Mouse (Mus musculus) embryonic fibroblast, embryonic 13.5 days (primary cell): ENCODE results near the gene Smoc1.

Experiments
- CTCF ChIP-seq: IDR thresholded peaks from 2 replicates; pipeline ENCODE4 v1.5.1; 2011; ENCODE audit warnings: mild to moderate bottlenecking, control low read depth, low read length, moderate library complexity, borderline replicate concordance; ENCODE audit not compliant: insufficient read depth
- POLR2A ChIP-seq: IDR thresholded peaks from 2 replicates; pipeline ENCODE4 v1.6.1; 2011; ENCODE audit warnings: low read depth, mild to moderate bottlenecking, control low read depth, low read length, moderate library complexity

DNA sequence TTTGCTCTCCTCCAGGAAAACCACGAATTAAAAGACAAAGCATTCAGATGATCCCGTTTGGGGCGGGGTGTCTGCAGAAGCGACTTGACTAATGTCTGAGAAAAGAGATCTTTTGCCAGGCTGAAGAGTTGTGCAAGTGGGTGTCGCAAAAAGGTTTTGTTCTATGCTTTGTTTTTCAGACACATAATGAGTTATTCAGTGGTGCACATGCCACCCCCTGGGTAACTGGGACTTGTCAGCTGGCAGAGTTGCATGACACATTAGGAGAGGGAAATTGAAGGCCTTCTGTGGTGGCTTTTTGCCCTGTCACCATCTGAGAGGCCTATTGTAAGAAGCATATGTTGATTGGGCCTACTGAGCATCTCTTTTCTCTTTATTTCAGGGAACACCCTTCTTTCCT, 20.3 kb downstream of the Smoc1 start:
- TF ChIP-seq CTCF = no peak
- no peak for TF ChIP-seq POLR2A
